Mouse (Mus musculus): ENCODE measurements around the gene Gid4. TPM values are rescaled to one million over a fixed set of nuclear protein-coding genes. Genes with fewer than 3 reads are reported as not detected.
"Not testable (repeated sequence)": the region's sequence is repeated elsewhere in the genome, so short reads cannot be mapped to it uniquely, and the experiment has no call there.

The Gid4 gene
- polyA plus RNA-seq, 1 experiment from 2014 or later = 30.7 TPM

DNA sequence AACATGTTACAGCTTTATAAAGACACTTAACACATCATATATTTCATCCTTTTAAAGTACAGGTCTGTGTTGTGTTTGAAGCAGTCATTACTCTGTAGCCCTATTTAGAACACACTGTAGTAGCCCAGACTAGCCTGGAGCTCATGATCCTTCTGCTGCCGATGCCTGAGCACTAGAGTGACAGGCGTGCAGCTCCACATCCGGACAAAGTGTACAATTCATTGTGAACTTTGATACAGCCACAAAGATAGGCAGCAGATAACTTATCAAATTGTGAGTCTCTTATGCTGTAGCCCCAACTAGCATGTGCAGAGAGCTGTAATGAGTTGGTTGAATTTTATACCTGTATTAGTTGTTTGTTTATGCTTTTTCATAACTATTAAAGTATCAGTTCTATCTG lies 10.7 kb downstream of the Gid4 start:
- Histone ChIP-seq H3K36me3 (peaks cover 50% of the 10 kb centered on the region), H3K27ac (replicated peaks) (no peak overlapping the region), H3K9ac (no peak overlapping the region), H3K4me3 (replicated peaks) (no peak overlapping the region), H3K27me3 (no peaks in the 10 kb centered on the region), H3K4me1 (no peaks in the 10 kb centered on the region), H3K9me3 (replicated peaks) (no peaks in the 10 kb centered on the region), H3K4me2 (replicated peaks) (no peak overlapping the region)
- no peak for ATAC-seq (ENCODE audit: insufficient number of reproducible peaks, low FRiP score, low TSS enrichment, low read depth)
- WGBS = 92% methylated on average over 3 of the region's 3 CpGs

DNA sequence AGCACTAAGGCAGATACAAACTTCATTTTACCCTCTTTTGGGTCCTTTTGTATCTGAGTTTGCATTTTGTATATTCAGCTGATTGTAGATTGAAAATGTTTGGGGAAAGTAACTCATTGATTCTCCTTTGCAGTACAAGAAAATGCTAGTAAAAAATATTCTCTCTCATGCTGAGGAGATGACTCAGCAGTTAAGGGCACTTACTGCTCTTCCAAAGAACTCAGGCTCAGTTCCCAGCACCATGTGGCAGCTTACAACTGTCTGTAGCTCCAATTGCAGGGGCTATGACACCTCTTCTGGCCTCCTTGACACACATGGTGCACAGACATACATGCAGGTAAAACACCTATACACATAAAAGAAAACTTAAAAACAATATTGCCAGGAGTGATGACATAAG lies 16.6 kb downstream of the Gid4 start:
- Histone ChIP-seq H3K9me3 (replicated peaks) (no peaks in the 10 kb centered on the region), H3K9ac (no peak overlapping the region), H3K27me3 (no peaks in the 10 kb centered on the region), H3K4me3 (replicated peaks) (no peak overlapping the region), H3K4me1 (no peaks in the 10 kb centered on the region), H3K4me2 (replicated peaks) (no peak overlapping the region), H3K27ac (replicated peaks) (no peak overlapping the region), H3K36me3 (peaks cover 65% of the 10 kb centered on the region)
- no peak for ATAC-seq (ENCODE audit: insufficient number of reproducible peaks, low FRiP score, low TSS enrichment, low read depth)

DNA sequence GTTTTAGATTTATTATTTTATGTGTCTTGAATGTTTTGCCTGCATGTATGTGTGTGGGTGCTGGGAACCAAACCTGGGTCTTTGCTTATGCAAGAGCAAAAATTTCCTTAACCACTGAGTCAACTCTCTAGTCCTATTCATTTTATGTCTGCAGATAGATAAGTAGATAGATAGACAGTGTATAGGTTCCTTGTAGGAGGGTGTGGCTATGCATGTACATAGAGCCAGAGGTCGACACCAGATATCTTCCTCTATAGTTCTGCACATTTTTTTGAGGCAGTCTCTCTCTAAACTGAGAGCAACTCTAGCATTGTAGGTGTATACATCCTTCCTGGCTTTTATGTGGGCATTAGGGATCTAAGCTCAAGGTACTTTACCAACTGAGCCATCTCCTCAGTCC lies 18.2 kb downstream of the Gid4 start:
- Histone ChIP-seq H3K9me3 (replicated peaks) (no peaks in the 10 kb centered on the region), H3K4me1 (no peaks in the 10 kb centered on the region), H3K27me3 (no peaks in the 10 kb centered on the region), H3K4me2 (replicated peaks) (no peak overlapping the region), H3K27ac (replicated peaks) (no peak overlapping the region), H3K9ac (no peak overlapping the region), H3K4me3 (replicated peaks) (no peak overlapping the region), H3K36me3 (peaks cover 73% of the 10 kb centered on the region)
- no peak for ATAC-seq (ENCODE audit: insufficient number of reproducible peaks, low FRiP score, low TSS enrichment, low read depth)
- WGBS = 97% methylated on average over 1 of the region's 1 CpGs

DNA sequence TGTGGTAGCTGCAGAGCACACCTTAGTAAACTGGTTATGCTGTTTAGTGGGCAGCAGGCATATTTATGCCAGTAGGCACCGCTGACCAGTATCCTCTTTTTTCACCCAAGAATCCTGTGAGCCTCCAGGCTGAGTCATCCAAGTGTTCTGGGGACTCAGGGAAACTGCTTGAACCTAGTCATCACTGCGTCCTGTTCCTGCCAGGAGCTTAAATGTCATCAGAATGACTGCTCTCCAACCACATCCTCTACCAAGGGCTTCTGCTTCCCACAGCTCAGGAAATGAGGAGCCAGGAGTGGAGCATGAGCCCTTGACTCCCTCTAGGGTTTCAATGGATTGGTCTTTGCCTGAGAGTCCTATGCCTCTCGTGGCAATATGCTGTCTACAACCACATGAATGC lies 19.7 kb downstream of the Gid4 start:
- Histone ChIP-seq H3K27ac (replicated peaks) (no peak overlapping the region), H3K9ac (no peak overlapping the region), H3K27me3 (no peaks in the 10 kb centered on the region), H3K36me3 (peaks cover 78% of the 10 kb centered on the region), H3K4me1 (no peaks in the 10 kb centered on the region), H3K4me2 (replicated peaks) (no peak overlapping the region), H3K9me3 (replicated peaks) (no peaks in the 10 kb centered on the region), H3K4me3 (replicated peaks) (no peak overlapping the region)
- ATAC-seq (ENCODE audit: insufficient number of reproducible peaks, low FRiP score, low TSS enrichment, low read depth) = no peak
- 84% methylated on average over 3 of the region's 3 CpGs for WGBS

DNA sequence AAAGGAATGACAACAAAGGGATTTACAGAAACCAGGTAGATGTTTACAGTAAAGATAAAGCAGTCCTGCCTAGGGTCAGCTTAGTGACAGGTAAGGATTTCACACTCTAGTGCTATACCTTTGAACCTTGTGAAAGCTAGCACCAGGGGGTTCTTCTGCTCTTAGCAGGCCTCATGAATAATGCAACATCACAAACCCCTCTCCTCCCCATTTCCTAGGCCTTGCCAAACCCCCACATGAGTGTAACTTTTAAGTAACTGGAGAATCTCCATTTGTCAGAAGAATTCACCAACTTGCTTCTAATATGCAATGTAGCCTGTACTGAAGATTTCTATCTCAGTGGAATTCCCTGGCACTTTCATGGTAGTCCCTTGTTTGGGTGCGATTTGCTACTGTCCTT lies 22.7 kb downstream of the Gid4 start:
- H3K27me3 ChIP-seq; H3K9me3 ChIP-seq (replicated peaks); ATAC-seq (ENCODE audit: insufficient number of reproducible peaks, low FRiP score, low TSS enrichment, low read depth); H3K4me1 ChIP-seq; H3K27ac ChIP-seq (replicated peaks); H3K4me2 ChIP-seq (replicated peaks); H3K9ac ChIP-seq; H3K4me3 ChIP-seq (replicated peaks): not testable (repeated sequence)
- peaks cover 84% of the 10 kb centered on the region for H3K36me3 ChIP-seq
- 43% methylated on average over 1 of the region's 1 CpGs for WGBS

DNA sequence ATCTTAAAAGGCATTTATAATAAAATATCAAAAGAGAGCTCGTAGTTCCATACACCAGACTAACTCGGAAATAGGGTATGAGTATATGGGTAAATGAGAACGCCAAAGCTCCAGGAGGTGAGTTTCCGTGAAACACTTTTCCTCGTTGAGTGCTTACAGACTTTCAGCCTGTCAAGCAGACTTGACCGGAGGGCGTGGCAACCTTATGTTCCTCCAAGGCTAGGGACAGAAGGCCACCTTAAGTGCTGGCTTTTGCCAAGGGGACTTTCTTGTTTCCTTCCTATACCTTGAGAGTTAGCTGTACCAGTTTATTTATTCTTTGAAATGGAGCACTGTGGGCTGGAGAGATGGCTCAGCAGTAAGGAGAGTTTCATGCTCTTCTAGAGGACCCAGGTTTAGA lies 23.2 kb downstream of the Gid4 start:
- H3K9ac ChIP-seq = no peak overlapping the region
- 53% methylated on average over 7 of the region's 7 CpGs for WGBS
- no peak overlapping the region for H3K27ac ChIP-seq (replicated peaks)
- no peak for ATAC-seq (ENCODE audit: insufficient number of reproducible peaks, low FRiP score, low TSS enrichment, low read depth)
- no peaks in the 10 kb centered on the region for H3K4me1 ChIP-seq
- H3K36me3 ChIP-seq = peaks cover 78% of the 10 kb centered on the region
- H3K4me2 ChIP-seq (replicated peaks) = no peak overlapping the region
- no peaks in the 10 kb centered on the region for H3K27me3 ChIP-seq
- no peaks in the 10 kb centered on the region for H3K9me3 ChIP-seq (replicated peaks)
- no peak overlapping the region for H3K4me3 ChIP-seq (replicated peaks)

DNA sequence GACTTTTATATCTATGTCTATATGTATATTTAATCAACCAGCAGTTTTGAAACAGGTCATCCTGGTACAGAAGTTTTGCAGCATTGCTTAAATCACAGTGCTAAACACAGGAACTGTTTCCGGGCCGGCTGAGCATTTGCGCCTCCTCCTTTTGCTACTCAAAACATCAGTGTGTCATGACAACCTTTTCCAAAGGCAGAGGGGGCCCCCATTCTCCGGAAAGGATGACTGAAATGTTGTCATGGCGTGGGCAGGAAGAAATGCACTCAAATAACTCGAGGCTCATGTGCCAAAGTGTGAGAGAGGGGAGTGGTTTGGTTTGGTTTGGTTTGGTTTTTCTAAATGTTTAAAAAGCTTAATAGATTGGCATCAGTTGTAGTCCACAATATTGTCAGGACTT lies 26.0 kb downstream of the Gid4 start:
- no peak overlapping the region for H3K9ac ChIP-seq
- H3K36me3 ChIP-seq = peaks cover 53% of the 10 kb centered on the region
- H3K4me2 ChIP-seq (replicated peaks) = no peak overlapping the region
- no peak for ATAC-seq (ENCODE audit: insufficient number of reproducible peaks, low FRiP score, low TSS enrichment, low read depth)
- H3K9me3 ChIP-seq (replicated peaks) = no peaks in the 10 kb centered on the region
- H3K4me3 ChIP-seq (replicated peaks) = no peak overlapping the region
- no peak overlapping the region for H3K27ac ChIP-seq (replicated peaks)
- H3K27me3 ChIP-seq = no peaks in the 10 kb centered on the region
- H3K4me1 ChIP-seq = no peaks in the 10 kb centered on the region
- 85% methylated on average over 6 of the region's 6 CpGs for WGBS

DNA sequence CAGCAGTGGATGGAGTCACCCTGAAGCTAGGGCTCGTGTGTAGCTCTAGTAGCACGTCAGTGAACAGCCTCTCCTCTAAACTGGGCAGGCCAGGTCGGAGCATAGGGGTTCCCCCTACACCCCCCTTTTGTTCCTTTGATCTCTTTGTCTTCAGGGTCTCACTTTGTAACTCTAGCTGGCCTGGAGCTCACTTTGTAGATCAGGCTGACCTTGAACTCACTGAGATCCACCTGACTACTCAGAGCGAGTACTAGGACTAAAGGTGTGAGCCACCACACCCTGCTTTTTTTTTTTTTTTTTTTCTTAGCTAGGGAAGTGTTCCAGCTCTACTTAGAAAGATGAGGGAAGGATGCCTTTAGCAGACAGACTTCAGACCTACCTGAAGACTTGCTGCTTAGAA lies 27.1 kb downstream of the Gid4 start:
- ATAC-seq (ENCODE audit: insufficient number of reproducible peaks, low FRiP score, low TSS enrichment, low read depth) = no peak
- Histone ChIP-seq H3K9me3 (replicated peaks) (no peaks in the 10 kb centered on the region), H3K4me3 (replicated peaks) (no peak overlapping the region), H3K36me3 (peaks cover 44% of the 10 kb centered on the region), H3K27ac (replicated peaks) (no peak overlapping the region), H3K4me2 (replicated peaks) (no peak overlapping the region), H3K9ac (no peak overlapping the region), H3K27me3 (no peaks in the 10 kb centered on the region), H3K4me1 (no peaks in the 10 kb centered on the region)
- WGBS = 73% methylated on average over 4 of the region's 4 CpGs

DNA sequence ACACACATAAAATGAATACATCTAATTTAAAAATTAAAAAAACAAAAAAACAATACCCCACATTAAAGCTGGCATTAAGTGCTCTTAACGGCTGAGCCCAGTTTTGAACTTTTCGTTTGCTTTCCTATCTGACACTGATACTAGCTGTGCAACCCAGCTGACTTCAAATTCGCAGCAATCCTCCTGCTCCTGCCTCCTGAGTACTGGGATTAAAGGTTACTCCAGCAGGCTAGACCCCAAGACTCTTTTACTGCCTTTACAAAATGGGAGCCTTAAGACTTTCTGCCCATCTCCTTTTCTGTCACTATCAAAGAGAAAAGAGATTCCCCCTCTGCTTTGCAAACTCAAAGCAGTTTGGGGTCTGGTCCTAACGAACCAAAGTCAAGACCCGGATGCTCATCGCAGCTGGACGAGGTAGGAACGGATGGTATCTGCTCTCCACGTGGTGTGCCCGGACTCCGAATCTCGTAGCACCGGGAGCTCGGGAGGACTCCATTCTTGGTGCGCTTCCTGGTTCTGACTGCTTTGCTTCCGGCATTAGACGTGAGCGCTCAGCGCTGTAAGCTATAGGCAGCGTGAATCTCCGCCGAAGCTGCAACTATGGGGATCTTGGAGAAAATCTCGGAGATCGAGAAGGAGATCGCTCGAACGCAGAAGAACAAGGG lies 37.3 kb downstream of the Gid4 start, which contains the start of gene Drg2:
Gene Drg2 (plus strand): TSS at position 512 of the 665 bp plus-strand sequence.
- Histone ChIP-seq H3K9ac (peak within 1 kb of the TSS; percentile 58), H3K4me1 (peaks cover 14% of the 10 kb centered on the region), H3K27ac (replicated peaks) (peak within 1 kb of the TSS; percentile 80), H3K4me2 (replicated peaks) (peak within 1 kb of the TSS; percentile 71), H3K9me3 (replicated peaks) (no peaks in the 10 kb centered on the region), H3K4me3 (replicated peaks) (peak within 1 kb of the TSS; percentile 75), H3K36me3 (peaks cover 31% of the 10 kb centered on the region), H3K27me3 (no peaks in the 10 kb centered on the region)
- peak; percentile 92 for ATAC-seq (ENCODE audit: insufficient number of reproducible peaks, low FRiP score, low TSS enrichment, low read depth)
- WGBS = 4% methylated on average over 27 of the region's 27 CpGs

DNA sequence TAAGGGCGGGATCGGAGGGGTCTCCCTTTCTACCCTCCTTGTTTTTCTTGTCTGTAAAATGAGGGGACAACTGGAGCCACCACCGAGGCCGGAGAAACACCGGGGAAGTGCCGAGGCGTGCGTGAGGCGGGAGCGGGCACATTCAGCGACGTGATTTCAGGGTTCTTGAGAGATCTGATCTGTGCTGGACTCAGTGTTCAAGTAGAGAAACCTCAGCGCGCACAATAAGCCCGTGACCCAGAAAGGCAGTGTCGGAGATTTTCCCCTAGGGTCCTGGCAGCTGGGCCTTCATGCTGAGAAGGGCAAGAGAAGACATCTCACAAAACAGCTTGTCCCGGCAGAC lies 37.8 kb downstream of the Gid4 start:
- ATAC-seq (ENCODE audit: insufficient number of reproducible peaks, low FRiP score, low TSS enrichment, low read depth) = no peak
- Histone ChIP-seq H3K4me1 (peaks cover 14% of the 10 kb centered on the region), H3K4me2 (replicated peaks) (peak overlapping the region; percentile 71), H3K27me3 (no peaks in the 10 kb centered on the region), H3K36me3 (peaks cover 36% of the 10 kb centered on the region), H3K27ac (replicated peaks) (peak overlapping the region; percentile 80), H3K9me3 (replicated peaks) (no peaks in the 10 kb centered on the region), H3K9ac (peak overlapping the region; percentile 58), H3K4me3 (replicated peaks) (peak overlapping the region; percentile 75)
- under 1% methylated on average over 17 of the region's 17 CpGs for WGBS

DNA sequence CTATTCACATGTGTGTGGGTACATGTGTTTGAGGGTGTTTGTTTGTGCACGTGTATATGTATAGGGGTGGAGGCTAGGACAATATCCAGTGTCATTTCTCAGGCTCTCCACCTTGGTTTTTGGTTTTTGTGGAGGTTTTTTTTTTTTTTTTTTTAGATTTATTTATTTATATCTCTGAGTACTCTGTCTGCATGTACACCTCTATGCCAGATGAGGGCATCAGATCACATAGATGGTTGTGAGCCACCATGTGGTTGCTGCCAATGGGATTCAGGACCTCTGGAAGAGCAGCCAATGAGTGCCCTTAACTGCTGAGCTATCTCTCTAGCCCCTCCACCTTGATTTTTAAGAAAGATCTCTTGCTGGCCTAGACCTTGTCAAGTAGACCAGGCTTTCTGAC lies 41.0 kb downstream of the Gid4 start:
- Histone ChIP-seq H3K4me1 (peaks cover 14% of the 10 kb centered on the region), H3K27ac (replicated peaks) (no peak overlapping the region), H3K9ac (no peak overlapping the region), H3K4me2 (replicated peaks) (no peak overlapping the region), H3K9me3 (replicated peaks) (no peaks in the 10 kb centered on the region), H3K36me3 (peaks cover 68% of the 10 kb centered on the region), H3K4me3 (replicated peaks) (no peak overlapping the region), H3K27me3 (no peaks in the 10 kb centered on the region)
- ATAC-seq (ENCODE audit: insufficient number of reproducible peaks, low FRiP score, low TSS enrichment, low read depth) = no peak
- WGBS = 88% methylated on average over 1 of the region's 1 CpGs

DNA sequence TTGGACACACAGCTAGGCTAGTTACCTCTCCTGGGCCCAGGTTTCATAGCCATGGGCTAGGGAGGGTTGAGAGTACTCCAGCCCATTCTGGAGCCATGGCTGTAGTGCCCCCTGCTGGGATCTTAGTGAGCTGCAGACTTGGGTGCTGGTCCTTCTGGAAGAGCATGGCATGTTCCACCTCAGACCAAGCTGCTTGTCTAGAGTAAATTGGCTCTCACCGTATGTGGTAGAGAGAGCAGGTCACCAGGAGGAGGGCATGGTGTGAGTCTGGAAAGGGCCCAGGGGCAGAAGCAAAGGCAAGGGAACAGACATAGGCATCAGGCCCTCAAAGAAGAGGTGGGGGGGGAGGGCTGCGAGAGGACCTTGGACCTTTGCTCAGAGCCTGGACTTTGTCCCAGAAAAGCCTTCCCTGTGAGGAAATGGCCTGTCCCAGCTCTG lies 49.0 kb downstream of the Gid4 start:
- 95% methylated on average over 2 of the region's 2 CpGs for WGBS
- no peak overlapping the region for H3K4me3 ChIP-seq (replicated peaks)
- H3K9me3 ChIP-seq (replicated peaks) = no peaks in the 10 kb centered on the region
- peaks cover 83% of the 10 kb centered on the region for H3K36me3 ChIP-seq
- no peaks in the 10 kb centered on the region for H3K27me3 ChIP-seq
- H3K4me1 ChIP-seq = no peaks in the 10 kb centered on the region
- H3K27ac ChIP-seq (replicated peaks) = no peak overlapping the region
- no peak overlapping the region for H3K9ac ChIP-seq
- no peak for ATAC-seq (ENCODE audit: insufficient number of reproducible peaks, low FRiP score, low TSS enrichment, low read depth)
- no peak overlapping the region for H3K4me2 ChIP-seq (replicated peaks)
